Mouse (Mus musculus): ENCODE data around the gene Sfmbt1. TPM values are rescaled to one million over a fixed set of nuclear protein-coding genes. Genes with fewer than 3 reads are reported as not detected.

Gene Sfmbt1
- polyA plus RNA-seq (2015; fragmentation: Nextera tagmentation; extraction: Ambion mirVana) = 21.2 and 21.5 TPM in 2 replicates

DNA sequence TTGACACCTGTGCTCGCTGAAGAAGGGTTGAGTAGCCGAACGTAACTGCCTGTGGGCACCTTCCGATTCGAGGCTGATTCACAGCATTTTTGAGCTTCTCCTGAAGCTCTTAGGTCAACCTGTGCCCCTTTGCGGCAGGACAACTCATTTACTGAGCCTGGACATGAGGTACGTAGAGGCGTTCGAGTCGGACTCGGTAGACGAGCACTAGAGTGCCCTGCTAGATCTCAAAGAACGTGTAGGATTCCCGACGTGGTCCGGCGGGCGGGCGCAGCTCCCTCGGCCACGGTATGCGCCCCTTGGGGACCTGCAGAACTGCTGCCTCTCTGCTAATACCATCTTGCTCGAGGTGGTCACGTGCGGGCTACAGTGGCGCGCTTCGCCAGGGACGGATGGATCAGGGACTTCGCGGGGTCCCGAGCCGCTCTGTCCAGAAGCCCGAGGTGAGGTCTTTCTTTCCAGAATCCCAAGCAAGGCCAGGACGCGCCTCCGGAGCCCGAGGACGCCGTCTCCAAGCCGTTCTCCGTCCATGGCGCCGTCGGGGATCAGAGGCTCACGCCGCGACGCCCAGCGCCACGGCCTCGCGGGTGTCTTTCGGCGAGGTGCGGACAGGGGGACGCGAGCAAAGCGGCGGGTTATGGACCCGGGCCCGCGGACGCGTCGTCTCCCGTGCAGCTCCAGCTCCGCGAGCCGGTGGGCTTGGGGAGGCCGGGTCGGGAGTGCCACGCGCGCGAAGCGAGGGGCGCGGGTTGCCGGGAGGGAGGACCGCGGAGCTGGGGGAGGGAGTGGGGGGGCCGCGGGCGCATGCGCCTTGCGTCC is at the start of gene Sfmbt1:
Gene Sfmbt1 (plus strand): TSS at position 51 of the 819 bp plus-strand sequence.
- Histone ChIP-seq H3K4me2 (replicated peaks) (peak within 1 kb of the TSS; percentile 74), H3K9me3 (no peaks in the 10 kb centered on the region), H3K4me1 (replicated peaks) (peaks cover 16% of the 10 kb centered on the region), H3K4me3 (replicated peaks) (peak within 1 kb of the TSS; percentile 95), H3K36me3 (no peaks in the 10 kb centered on the region), H3K9ac (replicated peaks) (peak within 1 kb of the TSS; percentile 93), H3K27ac (peak within 1 kb of the TSS; percentile 95), H3K27me3 (no peaks in the 10 kb centered on the region)
- WGBS = 2% methylated on average over 86 of the region's 87 CpGs
- ATAC-seq = peak; percentile 87

DNA sequence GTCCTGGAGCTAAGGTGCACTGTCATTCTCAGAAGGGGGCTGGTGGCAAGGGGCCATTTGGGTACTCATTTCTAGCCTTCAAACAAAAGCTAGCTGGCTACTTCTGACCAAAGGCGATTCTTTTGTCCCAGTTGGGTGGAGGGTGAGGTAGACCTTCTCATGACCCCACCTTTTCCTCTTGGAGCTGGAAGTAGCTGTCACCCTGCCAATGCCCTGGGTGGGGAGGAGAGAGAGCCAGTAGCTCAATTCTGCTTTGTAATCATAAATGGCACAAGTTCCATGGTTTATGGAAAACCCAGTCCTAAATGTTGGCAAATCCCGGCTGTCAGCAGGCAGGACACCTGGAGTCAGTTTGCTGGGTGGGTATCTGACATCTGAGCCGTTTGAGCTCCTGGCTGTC is 48.6 kb upstream of the Sfmbt1 start:
- no peaks in the 10 kb centered on the region for H3K27me3 ChIP-seq
- H3K4me1 ChIP-seq (replicated peaks) = no peaks in the 10 kb centered on the region
- H3K27ac ChIP-seq = no peak overlapping the region
- H3K36me3 ChIP-seq = peaks cover 83% of the 10 kb centered on the region
- 90% methylated on average over 3 of the region's 3 CpGs for WGBS
- no peak overlapping the region for H3K4me2 ChIP-seq (replicated peaks)
- ATAC-seq = no peak
- no peaks in the 10 kb centered on the region for H3K9me3 ChIP-seq
- no peak overlapping the region for H3K4me3 ChIP-seq (replicated peaks)
- H3K9ac ChIP-seq (replicated peaks) = no peak overlapping the region

DNA sequence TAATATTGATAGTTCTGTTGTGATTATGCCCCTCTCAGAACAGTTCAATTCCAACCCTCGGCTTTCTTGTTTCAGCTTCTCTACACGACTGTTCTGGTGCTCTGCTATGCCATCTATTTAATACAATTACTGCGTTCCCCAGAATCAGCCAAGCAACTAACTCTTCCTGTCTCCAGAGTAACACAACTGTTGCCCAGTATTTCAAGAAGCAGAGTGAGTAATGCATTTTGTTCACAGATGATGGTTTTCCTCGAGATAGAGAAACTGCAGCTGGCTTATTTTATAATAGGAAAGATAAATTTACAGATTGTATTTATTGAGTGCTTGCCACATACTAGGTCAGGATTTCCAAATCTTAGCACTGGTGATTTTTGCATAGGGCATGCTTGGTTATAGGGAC is 48.0 kb upstream of the Sfmbt1 start:
- H3K9ac ChIP-seq (replicated peaks) = no peak overlapping the region
- ATAC-seq = no peak
- H3K9me3 ChIP-seq = no peaks in the 10 kb centered on the region
- no peak overlapping the region for H3K4me3 ChIP-seq (replicated peaks)
- H3K27ac ChIP-seq = no peak overlapping the region
- no peak overlapping the region for H3K4me2 ChIP-seq (replicated peaks)
- H3K36me3 ChIP-seq = peaks cover 78% of the 10 kb centered on the region
- H3K4me1 ChIP-seq (replicated peaks) = no peaks in the 10 kb centered on the region
- 88% methylated on average over 4 of the region's 4 CpGs for WGBS
- no peaks in the 10 kb centered on the region for H3K27me3 ChIP-seq

DNA sequence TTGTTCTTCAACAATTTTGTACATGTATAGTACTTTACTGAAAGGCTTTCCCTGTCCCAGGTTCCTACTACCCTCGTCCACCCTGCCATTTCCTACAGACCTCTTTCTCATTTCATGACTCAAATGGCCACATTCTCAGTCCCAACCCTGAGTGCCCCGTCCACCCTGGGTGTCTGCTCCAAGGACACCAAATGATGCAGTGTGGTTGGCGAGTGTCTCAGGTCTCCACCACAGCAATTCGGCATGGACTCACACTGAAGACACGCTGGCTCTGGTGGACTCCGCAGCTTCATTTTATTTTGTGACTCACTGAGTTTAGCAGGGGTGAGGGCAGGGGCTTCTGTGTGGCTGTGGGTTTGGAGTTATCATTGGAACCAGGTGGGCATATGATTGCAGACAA is 44.5 kb upstream of the Sfmbt1 start:
- Histone ChIP-seq H3K4me3 (replicated peaks) (no peak overlapping the region), H3K4me1 (replicated peaks) (no peaks in the 10 kb centered on the region), H3K27ac (no peak overlapping the region), H3K4me2 (replicated peaks) (no peak overlapping the region), H3K9ac (replicated peaks) (no peak overlapping the region), H3K9me3 (no peaks in the 10 kb centered on the region), H3K27me3 (no peaks in the 10 kb centered on the region), H3K36me3 (peaks cover 61% of the 10 kb centered on the region)
- WGBS = 94% methylated on average over 6 of the region's 6 CpGs
- ATAC-seq = no peak

DNA sequence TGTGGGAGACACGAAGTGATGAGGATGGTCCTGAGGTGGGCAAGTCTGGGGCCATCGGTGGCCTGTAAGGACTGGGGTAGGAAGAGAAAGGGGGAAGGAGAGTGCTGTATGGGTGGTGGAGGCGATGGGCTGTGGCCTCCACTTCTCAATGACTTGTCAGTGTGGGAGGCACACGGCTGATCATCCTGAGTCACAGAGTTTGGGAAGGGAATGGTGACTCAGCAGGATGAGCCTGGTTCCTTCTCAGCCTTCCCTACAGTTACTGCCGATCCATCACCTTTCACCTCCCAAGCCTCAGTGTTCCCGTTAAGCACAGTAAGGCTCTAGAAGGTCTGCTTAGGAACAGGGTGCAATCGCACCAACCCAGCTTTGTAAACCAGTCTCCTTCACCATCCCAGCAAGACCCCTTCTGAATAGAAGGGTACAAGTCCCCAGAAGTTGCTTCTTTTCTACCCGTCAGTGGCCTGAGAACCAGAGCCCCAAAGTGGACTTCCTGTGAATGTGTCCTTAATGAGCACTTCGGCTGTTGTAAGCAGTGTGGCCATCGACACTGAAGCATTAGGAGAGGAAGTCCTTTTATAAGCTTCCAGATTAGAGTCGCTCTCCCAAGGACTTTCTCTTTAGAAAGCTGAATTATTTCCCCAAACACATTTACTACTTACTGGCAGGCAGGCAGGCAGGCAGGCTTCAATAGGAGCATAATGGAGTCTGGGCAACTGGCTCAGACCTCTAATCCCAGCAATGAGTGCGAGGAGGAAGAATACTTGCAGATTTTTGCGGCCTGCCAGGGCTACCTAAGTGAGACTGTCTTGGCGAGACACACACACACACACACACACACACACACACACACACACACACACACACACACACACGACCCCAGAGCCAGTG is 43.3 kb upstream of the Sfmbt1 start:
- Histone ChIP-seq H3K27ac (no peak overlapping the region), H3K27me3 (no peaks in the 10 kb centered on the region), H3K36me3 (peaks cover 49% of the 10 kb centered on the region), H3K9ac (replicated peaks) (no peak overlapping the region; the same call in 1 of the 2 replicates), H3K9me3 (no peaks in the 10 kb centered on the region), H3K4me1 (replicated peaks) (no peaks in the 10 kb centered on the region), H3K4me3 (replicated peaks) (no peak overlapping the region), H3K4me2 (replicated peaks) (no peak overlapping the region)
- 70% methylated on average over 15 of the region's 15 CpGs for WGBS
- ATAC-seq = peak; percentile 65; the same call in 1 of the 2 replicates

DNA sequence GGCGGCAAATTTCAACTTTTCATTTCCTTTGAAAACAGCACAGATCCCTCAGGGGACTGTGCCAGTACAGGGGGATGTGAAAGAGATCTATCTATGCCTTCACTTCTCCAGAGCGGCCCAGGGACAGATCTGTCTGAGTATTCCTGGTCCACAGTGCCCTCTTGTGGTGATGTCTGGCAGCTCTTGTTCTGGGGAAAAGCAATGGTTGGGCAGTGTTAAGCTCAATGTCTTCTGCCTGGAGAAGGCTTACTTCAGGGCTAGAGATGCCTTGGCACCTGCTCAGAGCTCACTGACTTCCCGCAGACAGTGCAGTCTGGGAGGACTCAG is 42.7 kb upstream of the Sfmbt1 start:
- no peak overlapping the region for H3K4me3 ChIP-seq (replicated peaks)

DNA sequence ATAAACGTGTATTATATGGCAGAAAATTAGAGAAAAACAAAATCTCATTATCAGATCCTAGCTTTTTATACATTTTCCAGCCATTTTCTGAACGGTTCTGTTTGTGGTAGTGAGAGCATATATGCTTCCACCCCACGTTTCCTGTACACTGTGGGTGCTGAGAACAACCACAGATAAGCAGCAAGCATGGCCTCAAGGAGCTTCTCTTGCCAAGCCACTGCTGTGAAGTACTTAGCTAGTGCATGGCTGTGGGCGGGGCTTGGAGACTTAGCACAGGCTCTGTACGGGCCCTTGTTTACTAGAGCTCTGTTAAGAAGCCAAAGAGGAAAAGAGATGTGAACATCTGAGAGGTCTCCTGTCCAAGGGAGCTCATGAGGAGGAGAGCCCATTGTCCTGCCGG is 39.7 kb upstream of the Sfmbt1 start:
- Histone ChIP-seq H3K27me3 (no peaks in the 10 kb centered on the region), H3K9ac (replicated peaks) (no peak overlapping the region), H3K4me2 (replicated peaks) (no peak overlapping the region), H3K4me1 (replicated peaks) (no peaks in the 10 kb centered on the region), H3K27ac (no peak overlapping the region), H3K9me3 (no peaks in the 10 kb centered on the region), H3K36me3 (peaks cover 50% of the 10 kb centered on the region), H3K4me3 (replicated peaks) (no peak overlapping the region)
- no peak for ATAC-seq
- 58% methylated on average over 6 of the region's 6 CpGs for WGBS

More for the DNA sequence above, 42.7 kb upstream of the Sfmbt1 start:
- H3K4me2 ChIP-seq (replicated peaks) = no peak overlapping the region
- no peak overlapping the region for H3K9ac ChIP-seq (replicated peaks)
- no peak overlapping the region for H3K27ac ChIP-seq
- ATAC-seq = peak; percentile 92
- WGBS = 12% methylated on average over 3 of the region's 3 CpGs
- H3K27me3 ChIP-seq = no peaks in the 10 kb centered on the region
- no peaks in the 10 kb centered on the region for H3K9me3 ChIP-seq
- H3K36me3 ChIP-seq = peaks cover 49% of the 10 kb centered on the region
- H3K4me1 ChIP-seq (replicated peaks) = no peaks in the 10 kb centered on the region

DNA sequence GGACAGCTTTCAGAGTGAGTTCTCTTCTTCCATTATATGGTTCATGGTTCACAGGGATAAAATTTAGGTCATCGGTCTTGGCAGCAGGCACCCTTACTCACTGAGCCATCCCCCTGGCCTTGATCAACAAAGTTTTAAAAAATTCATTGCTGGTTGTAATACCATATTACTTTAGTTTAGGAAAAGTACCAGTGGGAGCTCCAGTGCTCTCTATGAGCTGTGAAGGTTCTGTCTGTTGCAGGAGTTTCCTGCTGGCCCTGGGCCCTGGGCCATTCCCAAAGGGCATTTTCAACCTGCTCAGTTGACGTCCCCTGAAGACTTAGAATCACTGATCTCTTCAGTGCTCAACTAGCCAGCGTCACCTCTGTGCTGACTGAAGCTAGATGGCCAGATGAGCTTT is 32.5 kb upstream of the Sfmbt1 start:
- Histone ChIP-seq H3K27me3 (no peaks in the 10 kb centered on the region), H3K9me3 (no peaks in the 10 kb centered on the region), H3K4me1 (replicated peaks) (no peaks in the 10 kb centered on the region), H3K36me3 (peaks cover 69% of the 10 kb centered on the region), H3K4me2 (replicated peaks) (no peak overlapping the region), H3K4me3 (replicated peaks) (no peak overlapping the region), H3K9ac (replicated peaks) (no peak overlapping the region), H3K27ac (no peak overlapping the region)
- 90% methylated on average over 3 of the region's 3 CpGs for WGBS
- no peak for ATAC-seq

DNA sequence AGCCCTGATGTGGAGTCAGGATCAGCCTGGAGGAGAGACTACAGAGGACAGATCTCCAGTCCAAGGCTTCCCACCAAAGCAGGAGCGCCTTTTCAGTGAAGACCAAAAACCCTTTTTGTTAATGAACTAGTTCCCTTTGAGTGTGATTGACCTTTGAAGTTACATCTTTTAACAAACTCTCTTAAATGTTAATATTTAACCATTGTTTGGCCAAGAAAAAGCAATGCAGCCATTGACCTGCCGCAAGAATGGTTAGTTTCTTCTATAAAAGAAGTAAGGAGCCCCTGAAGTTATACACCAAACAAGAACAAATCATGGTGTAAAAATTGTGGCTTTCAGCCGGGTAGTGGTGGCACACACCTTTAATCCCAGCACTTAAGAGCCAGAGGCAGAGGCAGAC is 24.0 kb upstream of the Sfmbt1 start:
- Histone ChIP-seq H3K27me3 (no peaks in the 10 kb centered on the region), H3K4me2 (replicated peaks) (no peak overlapping the region), H3K4me3 (replicated peaks) (no peak overlapping the region), H3K27ac (no peak overlapping the region), H3K4me1 (replicated peaks) (no peaks in the 10 kb centered on the region), H3K36me3 (peaks cover 33% of the 10 kb centered on the region), H3K9me3 (no peaks in the 10 kb centered on the region), H3K9ac (replicated peaks) (no peak overlapping the region)
- ATAC-seq = no peak
- WGBS = 94% methylated on average over 3 of the region's 3 CpGs

DNA sequence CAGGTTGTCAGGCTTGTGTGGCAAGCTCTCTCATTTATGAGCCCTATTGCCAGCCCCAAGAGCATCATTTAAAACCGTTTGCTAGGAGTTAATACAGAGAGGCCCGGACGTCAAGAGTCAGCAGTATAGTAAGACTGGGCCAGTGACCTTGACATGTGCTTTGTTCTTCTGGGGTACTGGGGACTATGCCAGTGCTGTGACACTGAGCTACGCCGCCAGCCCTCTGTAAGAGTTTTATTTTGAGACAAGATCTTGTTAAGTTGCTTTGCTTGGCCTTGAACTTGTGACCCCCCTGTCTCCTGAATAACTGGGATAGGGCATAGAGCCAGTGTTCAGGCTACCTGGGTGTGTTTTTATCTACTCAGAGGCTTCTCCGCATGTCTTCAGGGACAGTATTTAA is 22.2 kb upstream of the Sfmbt1 start:
- no peak overlapping the region for H3K4me2 ChIP-seq (replicated peaks)
- WGBS = 86% methylated on average over 6 of the region's 6 CpGs
- ATAC-seq = no peak

DNA sequence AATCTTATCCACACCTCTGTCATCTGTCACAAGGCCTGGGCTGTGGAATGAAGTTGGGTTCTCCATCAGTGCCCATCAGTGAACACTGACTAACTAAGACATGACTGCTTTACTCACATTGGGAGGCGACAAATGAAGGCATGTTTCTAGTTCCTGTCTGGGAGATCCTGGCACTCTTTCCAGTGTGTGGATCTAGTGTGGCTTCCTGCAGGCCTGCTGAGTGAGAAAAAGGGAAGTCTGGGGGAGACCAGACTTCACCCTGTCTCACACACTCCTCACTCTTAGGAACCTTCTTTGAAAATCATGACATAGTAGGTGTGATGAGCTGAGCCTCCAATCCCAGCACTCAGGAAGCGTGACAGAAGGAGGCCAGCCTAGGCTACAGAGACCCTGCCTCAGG is 19.9 kb upstream of the Sfmbt1 start:
- Histone ChIP-seq H3K36me3 (peaks cover 19% of the 10 kb centered on the region), H3K4me1 (replicated peaks) (peaks cover 15% of the 10 kb centered on the region), H3K27ac (no peak overlapping the region), H3K4me3 (replicated peaks) (no peak overlapping the region), H3K4me2 (replicated peaks) (no peak overlapping the region), H3K9me3 (no peaks in the 10 kb centered on the region), H3K27me3 (no peaks in the 10 kb centered on the region), H3K9ac (replicated peaks) (no peak overlapping the region)
- no peak for ATAC-seq
- WGBS = 89% methylated on average over 2 of the region's 2 CpGs

More for the DNA sequence above, 22.2 kb upstream of the Sfmbt1 start:
- H3K27ac ChIP-seq = no peak overlapping the region
- H3K36me3 ChIP-seq = peaks cover 28% of the 10 kb centered on the region
- peaks cover 5% of the 10 kb centered on the region for H3K4me1 ChIP-seq (replicated peaks)
- no peak overlapping the region for H3K9ac ChIP-seq (replicated peaks)
- no peak overlapping the region for H3K4me3 ChIP-seq (replicated peaks)
- H3K27me3 ChIP-seq = no peaks in the 10 kb centered on the region
- H3K9me3 ChIP-seq = no peaks in the 10 kb centered on the region

DNA sequence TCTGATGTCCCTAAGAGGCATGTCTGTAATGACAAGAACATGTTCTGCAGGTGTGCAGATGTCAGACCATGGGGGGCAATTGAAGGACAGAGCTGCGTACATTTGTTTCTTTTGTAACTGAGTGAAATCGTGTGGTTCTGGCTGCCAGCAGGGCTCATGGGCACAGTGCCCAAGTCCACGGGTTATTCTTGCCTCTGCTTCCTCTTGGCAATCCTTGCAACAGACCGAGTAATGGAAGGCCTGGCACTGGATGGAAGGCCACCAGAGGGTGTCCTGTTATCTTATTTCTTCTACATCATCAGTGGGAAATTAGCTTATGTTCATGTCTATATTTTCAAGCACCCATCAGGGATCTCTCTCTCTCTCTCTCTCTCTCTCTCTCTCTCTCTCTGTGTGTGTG is 19.0 kb upstream of the Sfmbt1 start:
- no peak overlapping the region for H3K27ac ChIP-seq
- no peak for ATAC-seq
- H3K36me3 ChIP-seq = peaks cover 11% of the 10 kb centered on the region
- no peak overlapping the region for H3K4me3 ChIP-seq (replicated peaks)
- no peaks in the 10 kb centered on the region for H3K9me3 ChIP-seq
- H3K4me2 ChIP-seq (replicated peaks) = no peak overlapping the region
- H3K27me3 ChIP-seq = no peaks in the 10 kb centered on the region
- H3K4me1 ChIP-seq (replicated peaks) = peaks cover 15% of the 10 kb centered on the region
- 65% methylated on average over 4 of the region's 4 CpGs for WGBS
- H3K9ac ChIP-seq (replicated peaks) = no peak overlapping the region
